Mouse (Mus musculus): ENCODE measurements at regions not wholly inside any gene's neighbourhood (a gene's known extent, or its start where the extent isn't known, plus 50 kb on each side); places are given as distances from the start of the nearest gene placed in this dataset.

DNA sequence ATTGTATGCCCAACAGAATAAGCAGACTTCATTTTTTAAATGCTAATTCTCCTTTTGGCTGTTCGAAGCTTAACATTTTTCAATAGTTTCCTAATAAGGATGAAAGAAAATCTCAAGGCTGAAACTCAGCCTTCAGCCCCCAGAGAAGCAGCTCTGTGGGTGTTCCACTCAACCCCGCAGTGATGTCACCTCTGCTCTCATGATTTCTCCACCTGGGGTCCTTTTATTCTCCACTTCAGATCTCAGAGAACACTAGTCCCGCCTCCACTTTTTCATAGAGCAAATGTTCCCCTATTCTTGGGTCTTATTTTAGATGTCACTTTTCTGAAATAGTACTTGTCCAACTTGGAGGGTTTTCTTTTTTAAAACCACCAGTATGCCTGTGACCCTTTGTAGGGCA lies 567.3 kb downstream of the Cntn3 start:
- 48% methylated on average over 3 of the region's 3 CpGs for WGBS (ENCODE audit: insufficient replicate concordance)
- H3K9me3 ChIP-seq (ENCODE audit: control insufficient read depth, low read length) = no peaks in the 10 kb centered on the region
- H3K27me3 ChIP-seq (ENCODE audit: control insufficient read depth, insufficient read depth, low read length) = no peaks in the 10 kb centered on the region
- no peak overlapping the region for H3K4me3 ChIP-seq (ENCODE audit: insufficient read depth in 1 of 2, low read depth in 2 of 2, low read length in 2 of 2)
- TF ChIP-seq EP300 (IDR thresholded peaks at IDR 0.05; ENCODE audit: low read depth) (no peak), CTCF (IDR thresholded peaks at IDR 0.05; ENCODE audit: low read depth) (no peak)
- no peaks in the 10 kb centered on the region for H3K36me3 ChIP-seq (replicated peaks; ENCODE audit: control insufficient read depth, insufficient read depth, low read depth)
- DNase-seq (ENCODE audit: low read depth in 3 of 3, low spot score in 3 of 3) = no peak
- ATAC-seq (ENCODE audit: insufficient read depth) = no peak
- H3K4me1 ChIP-seq (replicated peaks; ENCODE audit: control insufficient read depth in 2 of 2, insufficient read depth in 2 of 2, low read length in 1 of 2) = no peaks in the 10 kb centered on the region
- H3K27ac ChIP-seq = no peak overlapping the region
- H3K9ac ChIP-seq (replicated peaks) = no peak overlapping the region
- no peak overlapping the region for H3K4me2 ChIP-seq (ENCODE audit: low read depth)

DNA sequence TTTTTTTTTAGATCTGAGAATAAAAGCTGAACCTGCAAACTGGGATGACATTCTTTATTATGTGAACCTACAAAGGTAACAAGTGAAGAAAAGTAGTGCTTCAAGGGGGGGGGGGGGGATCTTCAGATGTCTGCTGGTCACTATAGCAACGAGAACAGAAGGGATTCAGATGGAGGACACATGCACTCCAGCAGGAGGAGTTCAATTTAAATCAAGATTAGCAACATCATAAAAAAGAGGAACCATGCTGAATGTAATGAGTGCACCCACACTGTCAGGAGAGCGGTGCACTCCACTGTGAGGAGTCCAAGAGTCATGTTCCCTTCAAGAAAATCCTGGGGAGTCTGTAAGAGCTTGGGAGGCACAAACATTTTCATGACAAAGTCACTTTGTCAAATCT lies 574.7 kb downstream of the Cntn3 start:
- ATAC-seq (ENCODE audit: insufficient read depth) = no peak
- Histone ChIP-seq H3K9ac (replicated peaks) (no peak overlapping the region), H3K4me2 (ENCODE audit: low read depth) (no peak overlapping the region), H3K9me3 (ENCODE audit: control insufficient read depth, low read length) (no peaks in the 10 kb centered on the region), H3K27ac (no peak overlapping the region), H3K36me3 (replicated peaks; ENCODE audit: control insufficient read depth, insufficient read depth, low read depth) (no peaks in the 10 kb centered on the region), H3K27me3 (ENCODE audit: control insufficient read depth, insufficient read depth, low read length) (no peaks in the 10 kb centered on the region), H3K4me3 (ENCODE audit: insufficient read depth in 1 of 2, low read depth in 2 of 2, low read length in 2 of 2) (no peak overlapping the region), H3K4me1 (replicated peaks; ENCODE audit: control insufficient read depth in 2 of 2, insufficient read depth in 2 of 2, low read length in 1 of 2) (no peaks in the 10 kb centered on the region)
- WGBS (ENCODE audit: insufficient replicate concordance) = 44% methylated on average over 2 of the region's 2 CpGs
- TF ChIP-seq CTCF (IDR thresholded peaks at IDR 0.05; ENCODE audit: low read depth) (no peak), EP300 (IDR thresholded peaks at IDR 0.05; ENCODE audit: low read depth) (no peak)
- no peak for DNase-seq (ENCODE audit: low read depth in 3 of 3, low spot score in 3 of 3)

DNA sequence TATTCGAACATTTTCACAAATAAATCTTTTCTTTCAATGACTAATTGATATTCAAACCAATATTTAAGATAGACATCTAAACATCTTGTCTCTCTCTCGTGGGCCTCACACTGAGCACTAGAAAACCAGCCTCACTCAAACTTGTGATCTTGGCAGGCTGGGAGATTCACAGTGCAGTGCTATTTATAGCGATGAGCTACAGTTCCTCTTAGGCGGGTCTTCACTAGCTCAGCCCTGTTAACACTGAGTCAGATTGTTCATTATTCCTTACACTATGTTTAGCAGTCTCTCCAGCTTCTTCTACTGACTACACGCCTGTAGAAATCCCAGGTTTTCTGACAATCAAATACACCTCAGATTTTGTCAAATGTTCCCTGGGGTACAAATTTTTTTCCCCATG lies 575.3 kb downstream of the Cntn3 start:
- no peak for ATAC-seq (ENCODE audit: insufficient read depth)
- WGBS (ENCODE audit: insufficient replicate concordance) = 32% methylated on average over 5 of the region's 5 CpGs
- H3K27ac ChIP-seq = no peak overlapping the region
- no peaks in the 10 kb centered on the region for H3K27me3 ChIP-seq (ENCODE audit: control insufficient read depth, insufficient read depth, low read length)
- TF ChIP-seq CTCF (IDR thresholded peaks at IDR 0.05; ENCODE audit: low read depth) = no peak
- TF ChIP-seq EP300 (IDR thresholded peaks at IDR 0.05; ENCODE audit: low read depth) = no peak
- H3K9ac ChIP-seq (replicated peaks) = no peak overlapping the region
- DNase-seq (ENCODE audit: low read depth in 3 of 3, low spot score in 3 of 3) = no peak
- no peak overlapping the region for H3K4me2 ChIP-seq (ENCODE audit: low read depth)
- H3K9me3 ChIP-seq (ENCODE audit: control insufficient read depth, low read length) = no peaks in the 10 kb centered on the region
- H3K4me3 ChIP-seq (ENCODE audit: insufficient read depth in 1 of 2, low read depth in 2 of 2, low read length in 2 of 2) = no peak overlapping the region
- H3K4me1 ChIP-seq (replicated peaks; ENCODE audit: control insufficient read depth in 2 of 2, insufficient read depth in 2 of 2, low read length in 1 of 2) = no peaks in the 10 kb centered on the region
- no peaks in the 10 kb centered on the region for H3K36me3 ChIP-seq (replicated peaks; ENCODE audit: control insufficient read depth, insufficient read depth, low read depth)

- Histone ChIP-seq H3K4me1 (replicated peaks; ENCODE audit: control insufficient read depth in 2 of 2, insufficient read depth in 2 of 2, low read length in 1 of 2) (no peaks in the 10 kb centered on the region), H3K4me3 (ENCODE audit: insufficient read depth in 1 of 2, low read depth in 2 of 2, low read length in 2 of 2) (no peak overlapping the region), H3K27me3 (ENCODE audit: control insufficient read depth, insufficient read depth, low read length) (no peaks in the 10 kb centered on the region), H3K36me3 (replicated peaks; ENCODE audit: control insufficient read depth, insufficient read depth, low read depth) (no peaks in the 10 kb centered on the region), H3K4me2 (ENCODE audit: low read depth) (no peak overlapping the region), H3K27ac (no peak overlapping the region), H3K9me3 (ENCODE audit: control insufficient read depth, low read length) (no peaks in the 10 kb centered on the region), H3K9ac (replicated peaks) (no peak overlapping the region)
- DNase-seq (ENCODE audit: low read depth in 3 of 3, low spot score in 3 of 3) = no peak
- no peak for ATAC-seq (ENCODE audit: insufficient read depth)
- 72% methylated on average over 2 of the region's 2 CpGs for WGBS (ENCODE audit: insufficient replicate concordance)
- TF ChIP-seq CTCF (IDR thresholded peaks at IDR 0.05; ENCODE audit: low read depth) (no peak), EP300 (IDR thresholded peaks at IDR 0.05; ENCODE audit: low read depth) (no peak)
Measured at GRCm38 (mm10) chr6:101992815-101993214, 580.1 kb downstream of the Cntn3 start.

- H3K9me3 ChIP-seq (ENCODE audit: control insufficient read depth, low read length) = no peaks in the 10 kb centered on the region
- DNase-seq (ENCODE audit: low read depth in 3 of 3, low spot score in 3 of 3) = no peak
- TF ChIP-seq EP300 (IDR thresholded peaks at IDR 0.05; ENCODE audit: low read depth) (no peak), CTCF (IDR thresholded peaks at IDR 0.05; ENCODE audit: low read depth) (no peak)
- WGBS (ENCODE audit: insufficient replicate concordance) = 50% methylated on average over 1 of the region's 1 CpGs
- no peaks in the 10 kb centered on the region for H3K4me1 ChIP-seq (replicated peaks; ENCODE audit: control insufficient read depth in 2 of 2, insufficient read depth in 2 of 2, low read length in 1 of 2)
- no peaks in the 10 kb centered on the region for H3K36me3 ChIP-seq (replicated peaks; ENCODE audit: control insufficient read depth, insufficient read depth, low read depth)
- no peak overlapping the region for H3K4me3 ChIP-seq (ENCODE audit: insufficient read depth in 1 of 2, low read depth in 2 of 2, low read length in 2 of 2)
- H3K9ac ChIP-seq (replicated peaks) = no peak overlapping the region
- no peak for ATAC-seq (ENCODE audit: insufficient read depth)
- H3K27ac ChIP-seq = no peak overlapping the region
- H3K4me2 ChIP-seq (ENCODE audit: low read depth) = no peak overlapping the region
- no peaks in the 10 kb centered on the region for H3K27me3 ChIP-seq (ENCODE audit: control insufficient read depth, insufficient read depth, low read length)
Measured at GRCm38 (mm10) chr6:101981656-101982055, 591.2 kb downstream of the Cntn3 start.
